ENCODE assay signal across 18 mouse cellular contexts in the genomic region with DNA sequence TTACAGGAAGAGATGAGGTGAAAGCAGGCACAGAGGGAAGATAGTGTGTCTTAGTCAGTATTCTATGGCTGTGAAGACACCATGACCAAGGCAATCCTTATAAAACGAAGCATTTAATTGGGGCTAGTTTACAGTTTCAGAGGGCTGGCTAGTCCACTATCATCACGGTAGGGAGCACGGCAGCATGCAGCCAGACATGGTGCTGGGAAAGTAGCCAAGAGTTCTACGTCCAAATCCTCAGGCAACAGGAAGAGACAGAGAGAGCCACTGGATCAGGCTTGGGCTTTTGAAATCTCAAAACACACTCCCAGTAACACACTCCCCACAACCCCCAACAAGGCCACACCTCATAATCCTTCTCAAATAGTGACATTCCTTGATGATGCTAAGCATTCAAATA.
A peak's percentile ranks its signal among the peaks of the same experiment; 100 is the strongest.
DNase-seq lines count a peak whose midpoint lies in the region; ATAC-seq and TF ChIP-seq lines count a peak whose summit lies in the region.
"Had no signal": no experiment of that assay in that cellular context is flagged by ENCODE, and none has a peak within 500 bp of the region (broad histone marks: within the 10 kb centered on the region; RNA-seq: fewer than 3 reads in every experiment).

No protein-coding gene starts in this region.

- no peak for TF ChIP-seq CTCF in lung, embryonic 14.5 days (IDR thresholded peaks at IDR 0.05; ENCODE audit: low read depth)

- H3K4me3 ChIP-seq in lung, embryonic 14.5 days (ENCODE audit: low read depth, low read length), result no peak overlapping the region
- H3K4me3 ChIP-seq: embryonic facial prominence, embryonic 10.5 days; forebrain, embryonic 13.5 days; heart, embryonic 13.5 days; hindbrain, embryonic 12.5 days had no signal

- H3K9me3 ChIP-seq in lung, embryonic 14.5 days (ENCODE audit: low read depth, low read length), result no peaks in the 10 kb centered on the region
- H3K9me3 ChIP-seq: embryonic facial prominence, embryonic 10.5 days; forebrain, embryonic 13.5 days; heart, embryonic 13.5 days; hindbrain, embryonic 12.5 days had no signal

- no peak overlapping the region for H3K4me2 ChIP-seq in lung, embryonic 14.5 days
- H3K4me2 ChIP-seq: forebrain, embryonic 13.5 days; heart, embryonic 13.5 days; hindbrain, embryonic 12.5 days had no signal

- WGBS in lung, embryonic 14.5 days, result 51% methylated on average over 4 of the region's 4 CpGs

- H3K9ac ChIP-seq in lung, embryonic 14.5 days, result no peak overlapping the region
- H3K9ac ChIP-seq: forebrain, embryonic 13.5 days; forebrain, postnatal 0 days; heart, embryonic 13.5 days; hindbrain, embryonic 12.5 days had no signal

- ATAC-seq in lung, embryonic 14.5 days (ENCODE audit: insufficient read depth), result no peak
- ATAC-seq: activated CD4-positive, CD25-positive, alpha-beta regulatory T cell, adult 4 months; forebrain, embryonic 13.5 days; forebrain, postnatal 0 days; Patski had no signal

- no peak overlapping the region for H3K27ac ChIP-seq in lung, embryonic 14.5 days (ENCODE audit: low read depth)
- H3K27ac ChIP-seq: embryonic facial prominence, embryonic 10.5 days; forebrain, embryonic 13.5 days; heart, embryonic 13.5 days; hindbrain, embryonic 12.5 days had no signal

- H3K4me1 ChIP-seq in lung, embryonic 14.5 days (ENCODE audit: insufficient read depth), result no peaks in the 10 kb centered on the region
- H3K4me1 ChIP-seq: embryonic facial prominence, embryonic 10.5 days; forebrain, embryonic 13.5 days; heart, embryonic 13.5 days; hindbrain, embryonic 12.5 days had no signal

- DNase-seq in cerebellum, postnatal 25 days, result peak; percentile 8 to 9
- no peak for DNase-seq in cerebellum, adult 11 months
- peak; percentile 3 to 5 for DNase-seq in kidney, adult 8-10 months
- DNase-seq in kidney, adult 18-20 months, result no peak
- peak; percentile 29 for DNase-seq in lung, embryonic 14.5 days
- DNase-seq in lung, postnatal 36 days, result no peak
- DNase-seq: adrenal gland, postnatal 14 days; cerebellum, adult 8-10 months; forebrain, postnatal 0 days; gastrocnemius, postnatal 14 days; heart, postnatal 4 days had no signal

- H3K27me3 ChIP-seq in lung, embryonic 14.5 days (ENCODE audit: insufficient read depth, low read length), result no peaks in the 10 kb centered on the region
- H3K27me3 ChIP-seq: CH12.LX; forebrain, embryonic 13.5 days; heart, embryonic 13.5 days; hindbrain, embryonic 12.5 days; Patski had no signal

- H3K36me3 ChIP-seq in lung, embryonic 14.5 days (ENCODE audit: insufficient read depth), result no peaks in the 10 kb centered on the region
- H3K36me3 ChIP-seq: embryonic facial prominence, embryonic 10.5 days; heart, embryonic 13.5 days; hindbrain, embryonic 12.5 days had no signal

Comparison
In these comparisons a context has a peak if more than half of its experiments do, and no peak if none do; other contexts are left out.
1. DNase-seq: peak in cerebellum, postnatal 25 days (2 of 2), kidney, adult 8-10 months (2 of 2) and lung, embryonic 14.5 days (single experiment); none in cerebellum, adult 11 months (single experiment), kidney, adult 18-20 months (single experiment) and lung, postnatal 36 days (single experiment).